Mouse (Mus musculus): ENCODE measurements around the gene Chst4. TPM values are rescaled to one million over a fixed set of nuclear protein-coding genes. Genes with fewer than 3 reads are reported as not detected.

Chst4 gene
- polyA plus RNA-seq, 1 experiment from 2014 or later: not detected

- peaks cover 7% of the 10 kb centered on the region; the same call in 1 of the 2 replicates for H3K4me1 ChIP-seq
- no peak overlapping the region for H3K9ac ChIP-seq (replicated peaks)
- H3K9me3 ChIP-seq: no peaks in the 10 kb centered on the region
- H3K27me3 ChIP-seq: no peaks in the 10 kb centered on the region
- WGBS: 34% methylated on average over 9 of the region's 9 CpGs
- no peak overlapping the region for H3K4me2 ChIP-seq (replicated peaks)
- no peak for ATAC-seq (ENCODE audit: low FRiP score, low read depth)
- no peaks in the 10 kb centered on the region for H3K36me3 ChIP-seq
- H3K27ac ChIP-seq (replicated peaks): no peak overlapping the region
- no peak overlapping the region for H3K4me3 ChIP-seq
Measured at GRCm38 (mm10) chr8:110002953-110003352, 36.6 kb downstream of the Chst4 start.

- no peak for ATAC-seq (ENCODE audit: low FRiP score, low read depth)
- 87% methylated on average over 10 of the region's 10 CpGs for WGBS
- Histone ChIP-seq H3K9me3 (no peaks in the 10 kb centered on the region), H3K27ac (replicated peaks) (no peak overlapping the region), H3K4me1 (no peaks in the 10 kb centered on the region), H3K4me2 (replicated peaks) (no peak overlapping the region), H3K27me3 (no peaks in the 10 kb centered on the region), H3K36me3 (no peaks in the 10 kb centered on the region), H3K4me3 (no peak overlapping the region), H3K9ac (replicated peaks) (no peak overlapping the region)
Measured at GRCm38 (mm10) chr8:109999974-110000373, 39.6 kb downstream of the Chst4 start.

- Histone ChIP-seq H3K4me3 (no peak overlapping the region), H3K4me2 (replicated peaks) (no peak overlapping the region), H3K9me3 (no peaks in the 10 kb centered on the region), H3K27me3 (no peaks in the 10 kb centered on the region), H3K4me1 (no peaks in the 10 kb centered on the region), H3K27ac (replicated peaks) (no peak overlapping the region), H3K9ac (replicated peaks) (no peak overlapping the region), H3K36me3 (no peaks in the 10 kb centered on the region)
- WGBS: 88% methylated on average over 7 of the region's 7 CpGs
- no peak for ATAC-seq (ENCODE audit: low FRiP score, low read depth)
Measured at GRCm38 (mm10) chr8:109998066-109998465, 41.5 kb downstream of the Chst4 start.

GRCm38 (mm10) chr8:109997381-109997780 is 42.2 kb downstream of the Chst4 start:
- H3K27ac ChIP-seq (replicated peaks): no peak overlapping the region
- no peak overlapping the region for H3K4me3 ChIP-seq
- 95% methylated on average over 9 of the region's 9 CpGs for WGBS
- H3K4me1 ChIP-seq: no peaks in the 10 kb centered on the region
- no peaks in the 10 kb centered on the region for H3K9me3 ChIP-seq
- ATAC-seq (ENCODE audit: low FRiP score, low read depth): no peak
- H3K36me3 ChIP-seq: no peaks in the 10 kb centered on the region
- no peak overlapping the region for H3K9ac ChIP-seq (replicated peaks)
- H3K4me2 ChIP-seq (replicated peaks): no peak overlapping the region
- no peaks in the 10 kb centered on the region for H3K27me3 ChIP-seq

GRCm38 (mm10) chr8:109992951-109993350 is 46.6 kb downstream of the Chst4 start:
- ATAC-seq (ENCODE audit: low FRiP score, low read depth): no peak
- Histone ChIP-seq H3K4me1 (no peaks in the 10 kb centered on the region), H3K36me3 (no peaks in the 10 kb centered on the region), H3K27ac (replicated peaks) (no peak overlapping the region), H3K9me3 (no peaks in the 10 kb centered on the region), H3K4me3 (no peak overlapping the region), H3K27me3 (no peaks in the 10 kb centered on the region), H3K4me2 (replicated peaks) (no peak overlapping the region), H3K9ac (replicated peaks) (no peak overlapping the region)
- 82% methylated on average over 1 of the region's 1 CpGs for WGBS

GRCm38 (mm10) chr8:109992166-109992565 is 47.4 kb downstream of the Chst4 start:
- no peak for ATAC-seq (ENCODE audit: low FRiP score, low read depth)
- Histone ChIP-seq H3K9ac (replicated peaks) (no peak overlapping the region), H3K4me1 (no peaks in the 10 kb centered on the region), H3K9me3 (no peaks in the 10 kb centered on the region), H3K4me3 (no peak overlapping the region), H3K36me3 (no peaks in the 10 kb centered on the region), H3K27me3 (no peaks in the 10 kb centered on the region), H3K4me2 (replicated peaks) (no peak overlapping the region), H3K27ac (replicated peaks) (no peak overlapping the region)
- 71% methylated on average over 5 of the region's 5 CpGs for WGBS

- Histone ChIP-seq H3K4me1 (no peaks in the 10 kb centered on the region), H3K27ac (replicated peaks) (no peak within 1 kb of the TSS), H3K4me3 (no peak within 1 kb of the TSS), H3K27me3 (no peaks in the 10 kb centered on the region), H3K9me3 (no peaks in the 10 kb centered on the region), H3K36me3 (no peaks in the 10 kb centered on the region), H3K4me2 (replicated peaks) (no peak within 1 kb of the TSS), H3K9ac (replicated peaks) (no peak within 1 kb of the TSS)
- no peak for ATAC-seq (ENCODE audit: low FRiP score, low read depth)
- WGBS: 83% methylated on average over 8 of the region's 8 CpGs
Measured at GRCm38 (mm10) chr8:109990224-109990623, 49.3 kb downstream of the Chst4 start, which contains the start of gene Tat. Gene Tat, plus strand, starts transcription at chr8:109990437.

- Histone ChIP-seq H3K4me1 (no peaks in the 10 kb centered on the region), H3K27ac (replicated peaks) (no peak overlapping the region), H3K4me3 (no peak overlapping the region), H3K36me3 (no peaks in the 10 kb centered on the region), H3K9ac (replicated peaks) (no peak overlapping the region), H3K4me2 (replicated peaks) (no peak overlapping the region), H3K9me3 (no peaks in the 10 kb centered on the region), H3K27me3 (no peaks in the 10 kb centered on the region)
- 92% methylated on average over 8 of the region's 8 CpGs for WGBS
- no peak for ATAC-seq (ENCODE audit: low FRiP score, low read depth)
Measured at GRCm38 (mm10) chr8:109989151-109989550, 50.4 kb downstream of the Chst4 start.

GRCm38 (mm10) chr8:109987776-109988175 is 51.8 kb downstream of the Chst4 start:
- Histone ChIP-seq H3K4me2 (replicated peaks) (no peak overlapping the region), H3K27me3 (no peaks in the 10 kb centered on the region), H3K9me3 (no peaks in the 10 kb centered on the region), H3K36me3 (no peaks in the 10 kb centered on the region), H3K4me3 (no peak overlapping the region), H3K9ac (replicated peaks) (no peak overlapping the region), H3K27ac (replicated peaks) (no peak overlapping the region), H3K4me1 (no peaks in the 10 kb centered on the region)
- 87% methylated on average over 7 of the region's 7 CpGs for WGBS
- no peak for ATAC-seq (ENCODE audit: low FRiP score, low read depth)

GRCm38 (mm10) chr8:109986384-109986783 is 53.2 kb downstream of the Chst4 start:
- ATAC-seq (ENCODE audit: low FRiP score, low read depth): no peak
- WGBS: 85% methylated on average over 7 of the region's 7 CpGs
- H3K9me3 ChIP-seq: no peaks in the 10 kb centered on the region

GRCm38 (mm10) chr8:109983944-109984343 is 55.6 kb downstream of the Chst4 start:
- Histone ChIP-seq H3K4me1 (no peaks in the 10 kb centered on the region), H3K4me3 (no peak overlapping the region), H3K4me2 (replicated peaks) (no peak overlapping the region), H3K27me3 (no peaks in the 10 kb centered on the region), H3K9ac (replicated peaks) (no peak overlapping the region), H3K27ac (replicated peaks) (no peak overlapping the region), H3K9me3 (no peaks in the 10 kb centered on the region), H3K36me3 (no peaks in the 10 kb centered on the region)
- ATAC-seq (ENCODE audit: low FRiP score, low read depth): no peak
- WGBS: 37% methylated on average over 5 of the region's 5 CpGs

More at GRCm38 (mm10) chr8:109986384-109986783, 53.2 kb downstream of the Chst4 start:
- H3K27me3 ChIP-seq: no peaks in the 10 kb centered on the region
- H3K36me3 ChIP-seq: no peaks in the 10 kb centered on the region
- H3K9ac ChIP-seq (replicated peaks): no peak overlapping the region
- H3K4me2 ChIP-seq (replicated peaks): no peak overlapping the region
- no peaks in the 10 kb centered on the region for H3K4me1 ChIP-seq
- no peak overlapping the region for H3K4me3 ChIP-seq
- no peak overlapping the region for H3K27ac ChIP-seq (replicated peaks)

- no peak overlapping the region for H3K9ac ChIP-seq (replicated peaks)
- no peak overlapping the region for H3K27ac ChIP-seq (replicated peaks)
- H3K9me3 ChIP-seq: no peaks in the 10 kb centered on the region
- H3K27me3 ChIP-seq: no peaks in the 10 kb centered on the region
- 74% methylated on average over 15 of the region's 15 CpGs for WGBS
- no peaks in the 10 kb centered on the region for H3K4me1 ChIP-seq
- H3K36me3 ChIP-seq: no peaks in the 10 kb centered on the region
- ATAC-seq (ENCODE audit: low FRiP score, low read depth): no peak
- H3K4me3 ChIP-seq: no peak overlapping the region
- no peak overlapping the region for H3K4me2 ChIP-seq (replicated peaks)
Measured at GRCm38 (mm10) chr8:109982386-109983105, 57.0 kb downstream of the Chst4 start.

GRCm38 (mm10) chr8:109979339-109979738 is 60.2 kb downstream of the Chst4 start:
- Histone ChIP-seq H3K4me3 (no peak overlapping the region), H3K4me1 (no peaks in the 10 kb centered on the region), H3K4me2 (replicated peaks) (no peak overlapping the region), H3K9me3 (peaks cover 11% of the 10 kb centered on the region; the same call in 1 of the 2 replicates), H3K9ac (replicated peaks) (no peak overlapping the region), H3K27ac (replicated peaks) (no peak overlapping the region), H3K36me3 (no peaks in the 10 kb centered on the region), H3K27me3 (no peaks in the 10 kb centered on the region)
- no peak for ATAC-seq (ENCODE audit: low FRiP score, low read depth)
- WGBS: 78% methylated on average over 6 of the region's 6 CpGs

All from midbrain, embryonic 12.5 days (tissue).